In the genomic region with DNA sequence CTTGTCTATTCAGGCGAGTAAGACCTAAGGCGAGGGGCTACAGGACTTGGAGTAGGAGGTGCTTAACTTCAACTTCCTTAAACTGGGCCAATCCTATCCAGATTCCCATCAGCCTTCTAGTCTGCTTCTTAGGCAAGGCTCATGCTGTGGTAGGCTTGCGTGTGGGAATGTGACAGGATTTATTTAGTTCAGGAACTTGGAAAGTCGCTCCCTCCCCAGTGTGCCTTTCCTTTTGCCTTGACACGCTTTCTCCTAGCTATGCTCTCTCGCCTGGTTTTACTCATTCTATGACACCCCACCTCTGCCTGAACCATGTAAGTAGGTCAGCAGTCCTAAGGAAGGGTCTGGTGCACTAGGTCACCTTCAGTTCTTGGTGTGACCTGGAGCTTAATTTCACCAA, we compare ENCODE assay signal across 19 mouse cellular contexts. TPM values are rescaled to one million over a fixed set of nuclear protein-coding genes. Genes with fewer than 3 reads are reported as not detected.
DNase-seq lines count a peak whose midpoint lies in the region; ATAC-seq and TF ChIP-seq lines count a peak whose summit lies in the region.
"Had no signal": no experiment of that assay in that cellular context is flagged by ENCODE, and none has a peak within 500 bp of the region (broad histone marks: within the 10 kb centered on the region; RNA-seq: fewer than 3 reads in every experiment).

No protein-coding gene starts in this region.

- TF ChIP-seq EP300 in MEL (IDR thresholded peaks at IDR 0.05; ENCODE audit: low read depth in 1 of 2, low read length in 2 of 2) = no peak

- no peak for TF ChIP-seq CTCF in MEL (IDR thresholded peaks at IDR 0.05 in 2 of 3, conservative IDR thresholded peaks at IDR 0.05 in 1 of 3; ENCODE audit: control insufficient read depth in 1 of 3, insufficient read depth in 1 of 3, low read depth in 2 of 3, low read length in 3 of 3, poor library complexity in 1 of 3, severe bottlenecking in 1 of 3)
- no peak for TF ChIP-seq CTCF in cerebellum, adult 2 months (IDR thresholded peaks at IDR 0.05; ENCODE audit: borderline replicate concordance, insufficient read depth, low read depth, low read length)

- H3K4me2 ChIP-seq in liver, embryonic 11.5 days = no peak overlapping the region
- H3K4me2 ChIP-seq: forebrain, embryonic 12.5 days; hindbrain, embryonic 12.5 days had no signal

- TF ChIP-seq RAD21 in MEL (IDR thresholded peaks at IDR 0.05; ENCODE audit: low read depth, low read length) = no peak

- peak; percentile 15 for DNase-seq in embryo, embryonic 10 days (ENCODE audit: low spot score)
- no peak for DNase-seq in embryo, embryonic 11 days
- DNase-seq in liver, embryonic 11.5 days (ENCODE audit: low spot score) = no peak
- DNase-seq in liver (no peak), MEL (ENCODE audit: low read depth, low spot score) (peak; percentile 55)
- DNase-seq in cerebellum, adult 2 months = no peak
- no peak for DNase-seq in layer of hippocampus, adult 11-12 months (ENCODE audit: low spot score)
- DNase-seq: adrenal gland, postnatal 25 days; cerebellum, adult 18-20 months; cerebellum, postnatal 10 days; kidney, adult 2 months had no signal

- no peak overlapping the region for H3K4me3 ChIP-seq in liver, embryonic 11.5 days (ENCODE audit: low read depth, low read length)
- no peak overlapping the region for H3K4me3 ChIP-seq in MEL (ENCODE audit: control insufficient read depth in 1 of 2, insufficient read depth in 1 of 2, low read depth in 2 of 2, low read length in 2 of 2)
- no peak overlapping the region for H3K4me3 ChIP-seq in cerebellum, adult 2 months (replicated peaks; ENCODE audit: insufficient read depth, low read depth, low read length)
- H3K4me3 ChIP-seq: embryonic facial prominence, embryonic 13.5 days; forebrain, embryonic 12.5 days; hindbrain, embryonic 12.5 days had no signal

- TF ChIP-seq POLR2A in MEL (IDR thresholded peaks at IDR 0.05; ENCODE audit: control insufficient read depth in 1 of 2, insufficient read depth in 1 of 2, low read depth in 1 of 2, low read length in 2 of 2, poor library complexity in 1 of 2) = no peak
- TF ChIP-seq POLR2A in cerebellum, adult 2 months (IDR thresholded peaks at IDR 0.05; ENCODE audit: borderline replicate concordance, insufficient read depth, low read length) = no peak

- H3K36me3 ChIP-seq in liver, embryonic 11.5 days (ENCODE audit: control insufficient read depth, insufficient read depth, low read length) = no peaks in the 10 kb centered on the region
- peaks cover 0 to 12% of the 10 kb centered on the region in 2 experiments; a peak in 2 of 4 replicates for H3K36me3 ChIP-seq in MEL (ENCODE audit: control insufficient read depth in 1 of 2, insufficient read depth in 2 of 2, low read length in 2 of 2)
- H3K36me3 ChIP-seq: embryonic facial prominence, embryonic 13.5 days; forebrain, embryonic 12.5 days; heart, embryonic 12.5 days; hindbrain, embryonic 12.5 days had no signal

- ATAC-seq in liver, embryonic 11.5 days (replicated peaks; ENCODE audit: low FRiP score) = peak; percentile 18; the same call in 1 of the 2 replicates
- peak; percentile 34 to 44; a peak in 1 of 4 replicates for ATAC-seq in hematopoietic stem cell, adult 5-6 weeks (replicated peaks in 1 of 2; ENCODE audit: insufficient read depth in 1 of 2, low FRiP score in 2 of 2, low TSS enrichment in 1 of 2, low read depth in 1 of 2, poor library complexity in 2 of 2, severe bottlenecking in 2 of 2)
- ATAC-seq: forebrain, embryonic 16.5 days; hindbrain, embryonic 16.5 days; inflammation-experienced regulatory T-cells, adult 6 months had no signal

- H3K79me2 ChIP-seq in MEL (ENCODE audit: control insufficient read depth, insufficient read depth, low read length, poor library complexity) = no peaks in the 10 kb centered on the region

- no peaks in the 10 kb centered on the region for H3K27me3 ChIP-seq in liver, embryonic 11.5 days (replicated peaks; ENCODE audit: control insufficient read depth, insufficient read depth, low read length)
- no peaks in the 10 kb centered on the region for H3K27me3 ChIP-seq in MEL (ENCODE audit: control insufficient read depth in 1 of 2, insufficient read depth in 2 of 2, low read length in 2 of 2)
- no peaks in the 10 kb centered on the region for H3K27me3 ChIP-seq in cerebellum, adult 2 months (ENCODE audit: control insufficient read depth, insufficient read depth, low read length)

- WGBS in liver, embryonic 11.5 days = 68% methylated on average over 6 of the region's 6 CpGs
- WGBS in cerebellum, adult 2 months = 80% methylated on average over 6 of the region's 6 CpGs

- H3K27ac ChIP-seq in liver, embryonic 11.5 days (ENCODE audit: low read depth, low read length) = no peak overlapping the region
- no peak overlapping the region for H3K27ac ChIP-seq in MEL (ENCODE audit: control insufficient read depth, low read depth, low read length)
- H3K27ac ChIP-seq in cerebellum, adult 2 months (ENCODE audit: insufficient read depth, low read length) = no peak overlapping the region
- H3K27ac ChIP-seq: embryonic facial prominence, embryonic 13.5 days; forebrain, embryonic 12.5 days; hindbrain, embryonic 12.5 days had no signal

- no peak overlapping the region for H3K9ac ChIP-seq in liver, embryonic 11.5 days (ENCODE audit: low read depth, low read length)
- no peak overlapping the region for H3K9ac ChIP-seq in MEL (ENCODE audit: control insufficient read depth, low read depth, low read length, poor library complexity, severe bottlenecking)
- H3K9ac ChIP-seq: embryonic facial prominence, embryonic 13.5 days; forebrain, embryonic 12.5 days; heart, embryonic 12.5 days; hindbrain, embryonic 12.5 days had no signal

- peaks cover 5% of the 10 kb centered on the region; the same call in 1 of the 2 replicates for H3K4me1 ChIP-seq in liver, embryonic 11.5 days (replicated peaks; ENCODE audit: control insufficient read depth, insufficient read depth, low read length)
- peaks cover 4 to 13% of the 10 kb centered on the region in 2 experiments; a peak in 3 of 4 replicates for H3K4me1 ChIP-seq in MEL (ENCODE audit: control insufficient read depth in 1 of 2, insufficient read depth in 2 of 2, low read length in 2 of 2)
- H3K4me1 ChIP-seq in cerebellum, adult 2 months (ENCODE audit: control insufficient read depth, insufficient read depth, low read length) = no peaks in the 10 kb centered on the region
- H3K4me1 ChIP-seq: forebrain, embryonic 12.5 days had no signal

- H3K9me3 ChIP-seq in liver, embryonic 11.5 days (ENCODE audit: control insufficient read depth, low read length) = no peaks in the 10 kb centered on the region
- no peaks in the 10 kb centered on the region for H3K9me3 ChIP-seq in MEL (replicated peaks; ENCODE audit: insufficient read depth, low read length)
- H3K9me3 ChIP-seq: embryonic facial prominence, embryonic 13.5 days; forebrain, embryonic 12.5 days; heart, embryonic 12.5 days; hindbrain, embryonic 12.5 days had no signal

TF ChIP-seq in MEL, 35 proteins besides CTCF, POLR2A, EP300 and RAD21:
- no peak for TF ChIP-seq TAL1 (IDR thresholded peaks at IDR 0.05; ENCODE audit: low read length)
- TF ChIP-seq BHLHE40 (IDR thresholded peaks at IDR 0.05; ENCODE audit: borderline replicate concordance, low read depth, low read length) = no peak
- TF ChIP-seq MAZ (IDR thresholded peaks at IDR 0.05; ENCODE audit: low read depth, low read length) = no peak
- TF ChIP-seq MYC (IDR thresholded peaks at IDR 0.05; ENCODE audit: low read depth, low read length) = no peak
- no peak for TF ChIP-seq UBTF (IDR thresholded peaks at IDR 0.05; ENCODE audit: borderline replicate concordance, insufficient read depth, low read depth, low read length)
- no peak for TF ChIP-seq MAX (IDR thresholded peaks at IDR 0.05; ENCODE audit: low read length)
- no peak for TF ChIP-seq ZKSCAN1 (IDR thresholded peaks at IDR 0.05; ENCODE audit: low read depth, low read length)
- no peak for TF ChIP-seq GABPA (IDR thresholded peaks at IDR 0.05; ENCODE audit: low read depth, low read length)
- no peak for TF ChIP-seq TCF12 (IDR thresholded peaks at IDR 0.05; ENCODE audit: low read depth, low read length)
- no peak for TF ChIP-seq KAT2A (conservative IDR thresholded peaks at IDR 0.05; ENCODE audit: low read depth, low read length)
- no peak for TF ChIP-seq ETS1 (IDR thresholded peaks at IDR 0.05; ENCODE audit: low read depth, low read length)
- TF ChIP-seq HCFC1 (IDR thresholded peaks at IDR 0.05; ENCODE audit: low read depth, low read length) = no peak
- no peak for TF ChIP-seq MXI1 (IDR thresholded peaks at IDR 0.05; ENCODE audit: low read depth, low read length)
- TF ChIP-seq RCOR1 (IDR thresholded peaks at IDR 0.05; ENCODE audit: low read depth, low read length) = no peak
- no peak for TF ChIP-seq ZNF384 (IDR thresholded peaks at IDR 0.05; ENCODE audit: low read depth, low read length)
- no peak for TF ChIP-seq JUND (IDR thresholded peaks at IDR 0.05; ENCODE audit: low read depth, low read length)

RNA-seq across cellular contexts. Expression of a gene that starts 9.8 kb away (rescaled TPM):
- 0.62 and 0.97 TPM in 2 replicates for polyA plus RNA-seq in liver, embryonic 11.5 days (2014; fragmentation: Nextera tagmentation; extraction: Ambion mirVana)
- total RNA-seq in MEL (2012; rRNA removed) = not detected in 2 replicates
- under 1 TPM in 1 of 2 experiments, not detected in 1; 0.14 TPM for polyA plus RNA-seq in MEL (2012; ENCODE audit: insufficient read depth in 1 of 2, insufficient read length in 2 of 2, low read depth in 1 of 2, low replicate concordance in 2 of 2, missing spikeins in 1 of 2)
- 0.74 and 0.81 TPM in 2 replicates for total RNA-seq in hematopoietic stem cell, adult 5-6 weeks (2017)
- polyA plus RNA-seq in cerebellum, adult 2 months (2012; rRNA removed) = 0.29 and 0.35 TPM in 2 replicates

Comparison
In these comparisons a context has a peak if more than half of its experiments do, and no peak if none do; other contexts are left out.
1. DNase-seq: peak in embryo, embryonic 10 days (single experiment) and MEL (single experiment); none in embryo, embryonic 11 days (single experiment), liver, embryonic 11.5 days (single experiment), liver (single experiment), cerebellum, adult 2 months (0 of 2) and layer of hippocampus, adult 11-12 months (single experiment).